ENCODE assay signal across 15 mouse cellular contexts in genomic region chr5:115068671-115069421, GRCm38 (mm10). TPM values are rescaled to one million over a fixed set of nuclear protein-coding genes. Genes with fewer than 3 reads are reported as not detected.
DNase-seq lines count a peak whose midpoint lies in the region; ATAC-seq and TF ChIP-seq lines count a peak whose summit lies in the region.
"Had no signal": no experiment of that assay in that cellular context is flagged by ENCODE, and none has a peak within 500 bp of the region (broad histone marks: within the 10 kb centered on the region; RNA-seq: fewer than 3 reads in every experiment).

No protein-coding gene starts in this region.

- peak; percentile 65 for ATAC-seq in erythroid progenitor cell, adult 5-6 weeks (replicated peaks; ENCODE audit: low FRiP score, poor library complexity, severe bottlenecking)
- ATAC-seq in megakaryocyte-erythroid progenitor cell, adult 5-6 weeks (replicated peaks; ENCODE audit: low FRiP score, low TSS enrichment, poor library complexity, severe bottlenecking), result peak; percentile 40; the same call in 1 of the 2 replicates
- ATAC-seq in forebrain, postnatal 0 days, result no peak

- peaks cover 0 to 60% of the 10 kb centered on the region in 2 experiments; a peak in 2 of 4 replicates for H3K36me3 ChIP-seq in MEL (ENCODE audit: control insufficient read depth in 1 of 2, insufficient read depth in 2 of 2, low read length in 2 of 2)
- no peaks in the 10 kb centered on the region; the same call in 1 of the 2 replicates for H3K36me3 ChIP-seq in forebrain, postnatal 0 days (ENCODE audit: insufficient read depth)
- H3K36me3 ChIP-seq: forebrain, embryonic 12.5 days had no signal

- peak; percentile 71 to 81 for TF ChIP-seq EP300 in MEL (IDR thresholded peaks at IDR 0.05; ENCODE audit: low read depth in 1 of 2, low read length in 2 of 2)

- TF ChIP-seq POLR2A in MEL (IDR thresholded peaks at IDR 0.05; ENCODE audit: control insufficient read depth in 1 of 2, insufficient read depth in 1 of 2, low read depth in 1 of 2, low read length in 2 of 2, poor library complexity in 1 of 2), result no peak

- TF ChIP-seq CTCF in layer of hippocampus, adult 2 months (conservative IDR thresholded peaks at IDR 0.05), result no peak
- no peak for TF ChIP-seq CTCF in MEL (IDR thresholded peaks at IDR 0.05 in 2 of 3, conservative IDR thresholded peaks at IDR 0.05 in 1 of 3; ENCODE audit: control insufficient read depth in 1 of 3, insufficient read depth in 1 of 3, low read depth in 2 of 3, low read length in 3 of 3, poor library complexity in 1 of 3, severe bottlenecking in 1 of 3)
- no peak for TF ChIP-seq CTCF in forebrain, postnatal 0 days (IDR thresholded peaks at IDR 0.05; ENCODE audit: low read depth)

- H3K4me2 ChIP-seq in forebrain, postnatal 0 days (ENCODE audit: low read depth), result no peak overlapping the region
- H3K4me2 ChIP-seq: forebrain, embryonic 12.5 days; lung, embryonic 14.5 days; midbrain, embryonic 12.5 days had no signal

- H3K9me3 ChIP-seq in MEL (replicated peaks; ENCODE audit: insufficient read depth, low read length), result no peaks in the 10 kb centered on the region
- H3K9me3 ChIP-seq in forebrain, postnatal 0 days (ENCODE audit: low read length), result no peaks in the 10 kb centered on the region
- H3K9me3 ChIP-seq: forebrain, embryonic 12.5 days; midbrain, embryonic 12.5 days had no signal

- no peak for DNase-seq in layer of hippocampus, adult 2 months (ENCODE audit: low spot score in 2 of 2)
- no peak for DNase-seq in layer of hippocampus, postnatal 36 days
- DNase-seq in MEL (ENCODE audit: low read depth, low spot score), result peak; percentile 88
- DNase-seq in forebrain, postnatal 0 days, result no peak
- no peak for DNase-seq in lung, postnatal 10 days
- DNase-seq: gastrocnemius, postnatal 14 days; kidney, postnatal 36 days; lung, embryonic 14.5 days; retina, postnatal 1 day had no signal

- WGBS in forebrain, postnatal 0 days, result 91% methylated on average over 11 of the region's 11 CpGs

- peaks cover 28% of the 10 kb centered on the region for H3K79me2 ChIP-seq in MEL (ENCODE audit: control insufficient read depth, insufficient read depth, low read length, poor library complexity)

- TF ChIP-seq RAD21 in MEL (IDR thresholded peaks at IDR 0.05; ENCODE audit: low read depth, low read length), result no peak

- no peak overlapping the region for H3K4me3 ChIP-seq in layer of hippocampus, adult 2 months
- no peak overlapping the region for H3K4me3 ChIP-seq in MEL (ENCODE audit: control insufficient read depth in 1 of 2, insufficient read depth in 1 of 2, low read depth in 2 of 2, low read length in 2 of 2)
- H3K4me3 ChIP-seq in forebrain, postnatal 0 days (ENCODE audit: low read depth, low read length), result no peak overlapping the region
- H3K4me3 ChIP-seq: forebrain, embryonic 12.5 days; midbrain, embryonic 12.5 days had no signal

- peaks cover 29 to 61% of the 10 kb centered on the region in 2 experiments for H3K4me1 ChIP-seq in MEL (ENCODE audit: control insufficient read depth in 1 of 2, insufficient read depth in 2 of 2, low read length in 2 of 2)
- no peaks in the 10 kb centered on the region for H3K4me1 ChIP-seq in forebrain, postnatal 0 days (ENCODE audit: insufficient read depth)
- H3K4me1 ChIP-seq: midbrain, embryonic 12.5 days had no signal

- H3K9ac ChIP-seq in MEL (ENCODE audit: control insufficient read depth, low read depth, low read length, poor library complexity, severe bottlenecking), result peak overlapping the region; percentile 39; the same call in 1 of the 2 replicates
- no peak overlapping the region for H3K9ac ChIP-seq in forebrain, postnatal 0 days
- H3K9ac ChIP-seq: forebrain, embryonic 12.5 days; lung, embryonic 14.5 days; midbrain, embryonic 12.5 days had no signal

- 0 out of 2 replicates have a peak overlapping the region, but pooled peaks have one; percentile 18 for H3K27ac ChIP-seq in layer of hippocampus, adult 2 months
- H3K27ac ChIP-seq in MEL (ENCODE audit: control insufficient read depth, low read depth, low read length), result peak overlapping the region; percentile 81
- no peak overlapping the region for H3K27ac ChIP-seq in forebrain, postnatal 0 days (ENCODE audit: low read depth, low read length)
- H3K27ac ChIP-seq: forebrain, embryonic 12.5 days; midbrain, embryonic 12.5 days had no signal

- H3K27me3 ChIP-seq in MEL (ENCODE audit: control insufficient read depth in 1 of 2, insufficient read depth in 2 of 2, low read length in 2 of 2), result no peaks in the 10 kb centered on the region
- H3K27me3 ChIP-seq in forebrain, postnatal 0 days (ENCODE audit: insufficient read depth, low read length), result no peaks in the 10 kb centered on the region
- H3K27me3 ChIP-seq: forebrain, embryonic 12.5 days; midbrain, embryonic 12.5 days had no signal

TF ChIP-seq in MEL, 35 proteins besides CTCF, POLR2A, EP300 and RAD21 (continues in another document):
- TF ChIP-seq SIN3A (IDR thresholded peaks at IDR 0.05; ENCODE audit: low read length) (peak; percentile 73; the same call in 1 of the 2 replicates), ZNF384 (IDR thresholded peaks at IDR 0.05; ENCODE audit: low read depth, low read length) (0 out of 2 replicates have a peak, but pooled peaks have one; percentile 10), MAFK (IDR thresholded peaks at IDR 0.05; ENCODE audit: borderline replicate concordance, low read depth, low read length) (0 out of 2 replicates have a peak, but pooled peaks have one; percentile 35), TBP (IDR thresholded peaks at IDR 0.05; ENCODE audit: low read depth, low read length) (0 out of 2 replicates have a peak, but pooled peaks have one; percentile 25), GATA1 (IDR thresholded peaks at IDR 0.05; ENCODE audit: low read depth, low read length) (peak; percentile 67), BHLHE40 (IDR thresholded peaks at IDR 0.05; ENCODE audit: borderline replicate concordance, low read depth, low read length) (peak; percentile 20; the same call in 1 of the 2 replicates), RCOR1 (IDR thresholded peaks at IDR 0.05; ENCODE audit: low read depth, low read length) (peak; percentile 30; the same call in 1 of the 2 replicates), HCFC1 (IDR thresholded peaks at IDR 0.05; ENCODE audit: low read depth, low read length) (no peak; the same call in 1 of the 2 replicates), TCF12 (IDR thresholded peaks at IDR 0.05; ENCODE audit: low read depth, low read length) (peak; percentile 60), USF2 (IDR thresholded peaks at IDR 0.05; ENCODE audit: borderline replicate concordance in 1 of 2, insufficient read depth in 1 of 2, low read depth in 1 of 2, low read length in 2 of 2) (no peak), ZMIZ1 (IDR thresholded peaks at IDR 0.05; ENCODE audit: low read depth, low read length) (no peak), ETS1 (IDR thresholded peaks at IDR 0.05; ENCODE audit: low read depth, low read length) (peak; percentile 95), CHD1 (IDR thresholded peaks at IDR 0.05; ENCODE audit: low read depth, low read length) (no peak), GABPA (IDR thresholded peaks at IDR 0.05; ENCODE audit: low read depth, low read length) (peak; percentile 91), TAL1 (IDR thresholded peaks at IDR 0.05; ENCODE audit: low read length) (peak; percentile 84), ZC3H11A (IDR thresholded peaks at IDR 0.05; ENCODE audit: low read depth, low read length) (no peak)

RNA-seq across cellular contexts. Expression of gene Gm10401, which starts 29.2 kb away (rescaled TPM):
- total RNA-seq in layer of hippocampus, adult 2 months (2021), result not detected
- not detected for total RNA-seq in layer of hippocampus, postnatal 36 days (2021)
- total RNA-seq in MEL (2012; rRNA removed), result 3.5 and 4.6 TPM in 2 replicates
- under 1 TPM in 1 of 2 experiments, not detected in 1; 0.56 TPM for polyA plus RNA-seq in MEL (2012; ENCODE audit: insufficient read depth in 1 of 2, insufficient read length in 2 of 2, low read depth in 1 of 2, low replicate concordance in 2 of 2, missing spikeins in 1 of 2)
- total RNA-seq in erythroid progenitor cell, adult 5-6 weeks (2015; ENCODE audit: low replicate concordance), result not detected in 2 replicates
- total RNA-seq in erythroid progenitor cell, adult 5-6 weeks (2017; ENCODE audit: low replicate concordance), result 1.2 and 5.8 TPM in 2 replicates
- total RNA-seq in megakaryocyte-erythroid progenitor cell, adult 5-6 weeks (2014; fragmentation: Nextera tagmentation), result not detected in 2 replicates
- 6.0 TPM in 1 of 2 replicates, not detected in the other for total RNA-seq in megakaryocyte-erythroid progenitor cell, adult 5-6 weeks (2017)
- not detected in 2 replicates for total RNA-seq in forebrain, postnatal 0 days (2014; rRNA removed)
- 32.5 and 44.0 TPM in 2 replicates for polyA plus RNA-seq in forebrain, postnatal 0 days (2015; fragmentation: Nextera tagmentation; extraction: Ambion mirVana)
- total RNA-seq: gastrocnemius, postnatal 14 days; heart, postnatal 25 days; left cerebral cortex, postnatal 10 days had no signal

RNA-seq across cellular contexts. Expression of gene Acads, which starts 50.3 kb away (rescaled TPM):
- 1 to 10 TPM; 6.5 to 7.3 TPM for total RNA-seq in layer of hippocampus, adult 2 months (2021)
- total RNA-seq in layer of hippocampus, postnatal 36 days (2021), result 10 to 100 TPM in 1 of 2 experiments, 1 to 10 TPM in 1; 8.8 to 10.3 TPM
- total RNA-seq in MEL (2012; rRNA removed), result 31.9 and 35.0 TPM in 2 replicates
- polyA plus RNA-seq in MEL (2012; ENCODE audit: insufficient read depth in 1 of 2, insufficient read length in 2 of 2, low read depth in 1 of 2, low replicate concordance in 2 of 2, missing spikeins in 1 of 2), result 10 to 100 TPM in 1 of 2 experiments, not detected in 1; 56.5 TPM
- 4.2 and 20.2 TPM in 2 replicates for total RNA-seq in erythroid progenitor cell, adult 5-6 weeks (2015; ENCODE audit: low replicate concordance)
- total RNA-seq in erythroid progenitor cell, adult 5-6 weeks (2017; ENCODE audit: low replicate concordance), result 2.4 and 8.0 TPM in 2 replicates
- total RNA-seq in megakaryocyte-erythroid progenitor cell, adult 5-6 weeks (2014; fragmentation: Nextera tagmentation), result 39.6 and 50.3 TPM in 2 replicates
- total RNA-seq in megakaryocyte-erythroid progenitor cell, adult 5-6 weeks (2017), result 19.2 and 24.8 TPM in 2 replicates
- 11.8 and 13.9 TPM in 2 replicates for total RNA-seq in forebrain, postnatal 0 days (2014; rRNA removed)
- 12.1 and 12.5 TPM in 2 replicates for polyA plus RNA-seq in forebrain, postnatal 0 days (2015; fragmentation: Nextera tagmentation; extraction: Ambion mirVana)

RNA-seq across cellular contexts. Expression of gene Sppl3, which starts 57.9 kb away (rescaled TPM):
- total RNA-seq in layer of hippocampus, adult 2 months (2021), result 10 to 100 TPM; 75.2 to 76.2 TPM
- total RNA-seq in layer of hippocampus, postnatal 36 days (2021), result 10 to 100 TPM; 80.5 to 81.7 TPM
- total RNA-seq in MEL (2012; rRNA removed), result 25.8 and 29.5 TPM in 2 replicates
- polyA plus RNA-seq in MEL (2012; ENCODE audit: insufficient read depth in 1 of 2, insufficient read length in 2 of 2, low read depth in 1 of 2, low replicate concordance in 2 of 2, missing spikeins in 1 of 2), result 10 to 100 TPM in 1 of 2 experiments, not detected in 1; 50.9 TPM
- total RNA-seq in erythroid progenitor cell, adult 5-6 weeks (2015; ENCODE audit: low replicate concordance), result 69.2 and 99.5 TPM in 2 replicates
- 73.7 and 92.4 TPM in 2 replicates for total RNA-seq in erythroid progenitor cell, adult 5-6 weeks (2017; ENCODE audit: low replicate concordance)
- 47.2 and 47.5 TPM in 2 replicates for total RNA-seq in megakaryocyte-erythroid progenitor cell, adult 5-6 weeks (2014; fragmentation: Nextera tagmentation)
- 20.0 and 23.0 TPM in 2 replicates for total RNA-seq in megakaryocyte-erythroid progenitor cell, adult 5-6 weeks (2017)
- total RNA-seq in forebrain, postnatal 0 days (2014; rRNA removed), result 79.1 and 114 TPM in 2 replicates
- polyA plus RNA-seq in forebrain, postnatal 0 days (2015; fragmentation: Nextera tagmentation; extraction: Ambion mirVana), result 36.0 and 43.5 TPM in 2 replicates
